Mouse (Mus musculus): ENCODE measurements around the gene Stk39. TPM values are rescaled to one million over a fixed set of nuclear protein-coding genes. Genes with fewer than 3 reads are reported as not detected.
"Not testable (repeated sequence)": the region's sequence is repeated elsewhere in the genome, so short reads cannot be mapped to it uniquely, and the experiment has no call there.

Gene Stk39
- polyA plus RNA-seq, 1 experiment from 2014 or later = 45.1 TPM

- H3K4me1 ChIP-seq (replicated peaks; ENCODE audit: control insufficient read depth, insufficient read depth, low read length) = no peaks in the 10 kb centered on the region
- H3K27me3 ChIP-seq (ENCODE audit: control insufficient read depth, insufficient read depth, low read length) = no peaks in the 10 kb centered on the region
- 79% methylated on average over 12 of the region's 12 CpGs for WGBS
- DNase-seq (ENCODE audit: low spot score) = no peak
- no peaks in the 10 kb centered on the region for H3K36me3 ChIP-seq (ENCODE audit: control insufficient read depth, insufficient read depth, low read length)
- H3K9me3 ChIP-seq (ENCODE audit: control insufficient read depth, low read length) = no peaks in the 10 kb centered on the region
- H3K4me2 ChIP-seq (ENCODE audit: low read depth, low read length, severe bottlenecking) = no peak overlapping the region
- H3K9ac ChIP-seq (ENCODE audit: low read length) = no peak overlapping the region
- no peak for ATAC-seq (replicated peaks; ENCODE audit: low FRiP score)
- H3K27ac ChIP-seq (ENCODE audit: low read depth, low read length) = no peak overlapping the region
- H3K4me3 ChIP-seq (ENCODE audit: low read depth, low read length) = no peak overlapping the region
These were observed 228.1 kb downstream of the Stk39 start for GRCm38 (mm10) chr2:68243879-68244553.

GRCm38 (mm10) chr2:68243273-68243672 lies 228.8 kb downstream of the Stk39 start:
- 85% methylated on average over 3 of the region's 3 CpGs for WGBS
- no peaks in the 10 kb centered on the region for H3K27me3 ChIP-seq (ENCODE audit: control insufficient read depth, insufficient read depth, low read length)
- H3K27ac ChIP-seq (ENCODE audit: low read depth, low read length) = no peak overlapping the region
- no peak overlapping the region for H3K4me3 ChIP-seq (ENCODE audit: low read depth, low read length)
- ATAC-seq (replicated peaks; ENCODE audit: low FRiP score) = no peak
- H3K36me3 ChIP-seq (ENCODE audit: control insufficient read depth, insufficient read depth, low read length) = no peaks in the 10 kb centered on the region
- no peaks in the 10 kb centered on the region for H3K4me1 ChIP-seq (replicated peaks; ENCODE audit: control insufficient read depth, insufficient read depth, low read length)
- no peak for DNase-seq (ENCODE audit: low spot score)
- H3K9me3 ChIP-seq (ENCODE audit: control insufficient read depth, low read length) = no peaks in the 10 kb centered on the region
- no peak overlapping the region for H3K9ac ChIP-seq (ENCODE audit: low read length)
- no peak overlapping the region for H3K4me2 ChIP-seq (ENCODE audit: low read depth, low read length, severe bottlenecking)

GRCm38 (mm10) chr2:68242069-68242468 lies 230.0 kb downstream of the Stk39 start:
- no peaks in the 10 kb centered on the region for H3K9me3 ChIP-seq (ENCODE audit: control insufficient read depth, low read length)
- H3K27ac ChIP-seq (ENCODE audit: low read depth, low read length) = no peak overlapping the region
- ATAC-seq (replicated peaks; ENCODE audit: low FRiP score) = no peak
- WGBS = 94% methylated on average over 3 of the region's 3 CpGs
- no peaks in the 10 kb centered on the region for H3K27me3 ChIP-seq (ENCODE audit: control insufficient read depth, insufficient read depth, low read length)
- H3K4me1 ChIP-seq (replicated peaks; ENCODE audit: control insufficient read depth, insufficient read depth, low read length) = no peaks in the 10 kb centered on the region
- H3K4me3 ChIP-seq (ENCODE audit: low read depth, low read length) = no peak overlapping the region
- H3K4me2 ChIP-seq (ENCODE audit: low read depth, low read length, severe bottlenecking) = no peak overlapping the region
- H3K36me3 ChIP-seq (ENCODE audit: control insufficient read depth, insufficient read depth, low read length) = no peaks in the 10 kb centered on the region
- no peak overlapping the region for H3K9ac ChIP-seq (ENCODE audit: low read length)
- no peak for DNase-seq (ENCODE audit: low spot score)

- DNase-seq (ENCODE audit: low spot score) = no peak
- no peaks in the 10 kb centered on the region for H3K4me1 ChIP-seq (replicated peaks; ENCODE audit: control insufficient read depth, insufficient read depth, low read length)
- H3K9ac ChIP-seq (ENCODE audit: low read length) = no peak overlapping the region
- no peak overlapping the region for H3K4me2 ChIP-seq (ENCODE audit: low read depth, low read length, severe bottlenecking)
- H3K9me3 ChIP-seq (ENCODE audit: control insufficient read depth, low read length) = no peaks in the 10 kb centered on the region
- no peak for ATAC-seq (replicated peaks; ENCODE audit: low FRiP score)
- no peaks in the 10 kb centered on the region for H3K27me3 ChIP-seq (ENCODE audit: control insufficient read depth, insufficient read depth, low read length)
- H3K4me3 ChIP-seq (ENCODE audit: low read depth, low read length) = no peak overlapping the region
- H3K36me3 ChIP-seq (ENCODE audit: control insufficient read depth, insufficient read depth, low read length) = no peaks in the 10 kb centered on the region
- no peak overlapping the region for H3K27ac ChIP-seq (ENCODE audit: low read depth, low read length)
- WGBS = 100% methylated on average over 1 of the region's 1 CpGs
These were observed 230.4 kb downstream of the Stk39 start for GRCm38 (mm10) chr2:68241640-68242039.

- not testable (repeated sequence) for H3K9me3 ChIP-seq (ENCODE audit: control insufficient read depth, low read length); ATAC-seq (replicated peaks; ENCODE audit: low FRiP score); H3K4me2 ChIP-seq (ENCODE audit: low read depth, low read length, severe bottlenecking); H3K27ac ChIP-seq (ENCODE audit: low read depth, low read length); H3K9ac ChIP-seq (ENCODE audit: low read length); H3K36me3 ChIP-seq (ENCODE audit: control insufficient read depth, insufficient read depth, low read length); DNase-seq (ENCODE audit: low spot score); H3K4me1 ChIP-seq (replicated peaks; ENCODE audit: control insufficient read depth, insufficient read depth, low read length); H3K27me3 ChIP-seq (ENCODE audit: control insufficient read depth, insufficient read depth, low read length); H3K4me3 ChIP-seq (ENCODE audit: low read depth, low read length)
- 47% methylated on average over 4 of the region's 4 CpGs for WGBS
These were observed 232.7 kb downstream of the Stk39 start for GRCm38 (mm10) chr2:68239415-68239814.

- Histone ChIP-seq H3K27ac (ENCODE audit: low read depth, low read length) (no peak overlapping the region), H3K4me3 (ENCODE audit: low read depth, low read length) (no peak overlapping the region), H3K27me3 (ENCODE audit: control insufficient read depth, insufficient read depth, low read length) (no peaks in the 10 kb centered on the region), H3K9me3 (ENCODE audit: control insufficient read depth, low read length) (no peaks in the 10 kb centered on the region), H3K36me3 (ENCODE audit: control insufficient read depth, insufficient read depth, low read length) (no peaks in the 10 kb centered on the region), H3K4me1 (replicated peaks; ENCODE audit: control insufficient read depth, insufficient read depth, low read length) (no peaks in the 10 kb centered on the region), H3K4me2 (ENCODE audit: low read depth, low read length, severe bottlenecking) (no peak overlapping the region), H3K9ac (ENCODE audit: low read length) (no peak overlapping the region)
- ATAC-seq (replicated peaks; ENCODE audit: low FRiP score) (no peak), DNase-seq (ENCODE audit: low spot score) (no peak)
- 95% methylated on average over 5 of the region's 5 CpGs for whole genome bisulfite sequencing
These were observed 239.1 kb downstream of the Stk39 start for GRCm38 (mm10) chr2:68232929-68233328.

GRCm38 (mm10) chr2:68229872-68230271 lies 242.2 kb downstream of the Stk39 start:
- WGBS = 96% methylated on average over 2 of the region's 2 CpGs
- Histone ChIP-seq H3K4me2 (ENCODE audit: low read depth, low read length, severe bottlenecking) (no peak overlapping the region), H3K9me3 (ENCODE audit: control insufficient read depth, low read length) (no peaks in the 10 kb centered on the region), H3K27me3 (ENCODE audit: control insufficient read depth, insufficient read depth, low read length) (no peaks in the 10 kb centered on the region), H3K27ac (ENCODE audit: low read depth, low read length) (no peak overlapping the region), H3K36me3 (ENCODE audit: control insufficient read depth, insufficient read depth, low read length) (no peaks in the 10 kb centered on the region), H3K4me1 (replicated peaks; ENCODE audit: control insufficient read depth, insufficient read depth, low read length) (no peaks in the 10 kb centered on the region), H3K9ac (ENCODE audit: low read length) (no peak overlapping the region), H3K4me3 (ENCODE audit: low read depth, low read length) (no peak overlapping the region)
- ATAC-seq (replicated peaks; ENCODE audit: low FRiP score) (no peak), DNase-seq (ENCODE audit: low spot score) (no peak)

GRCm38 (mm10) chr2:68229081-68229480 lies 243.0 kb downstream of the Stk39 start:
- H3K9ac ChIP-seq (ENCODE audit: low read length) = no peak overlapping the region
- H3K4me3 ChIP-seq (ENCODE audit: low read depth, low read length) = no peak overlapping the region
- H3K4me1 ChIP-seq (replicated peaks; ENCODE audit: control insufficient read depth, insufficient read depth, low read length) = no peaks in the 10 kb centered on the region
- no peak overlapping the region for H3K27ac ChIP-seq (ENCODE audit: low read depth, low read length)
- no peak overlapping the region for H3K4me2 ChIP-seq (ENCODE audit: low read depth, low read length, severe bottlenecking)
- ATAC-seq (replicated peaks; ENCODE audit: low FRiP score) (no peak), DNase-seq (ENCODE audit: low spot score) (no peak)
- H3K27me3 ChIP-seq (ENCODE audit: control insufficient read depth, insufficient read depth, low read length) = no peaks in the 10 kb centered on the region
- H3K9me3 ChIP-seq (ENCODE audit: control insufficient read depth, low read length) = no peaks in the 10 kb centered on the region
- no peaks in the 10 kb centered on the region for H3K36me3 ChIP-seq (ENCODE audit: control insufficient read depth, insufficient read depth, low read length)
- 93% methylated on average over 2 of the region's 2 CpGs for WGBS

- Histone ChIP-seq H3K4me1 (replicated peaks; ENCODE audit: control insufficient read depth, insufficient read depth, low read length) (no peaks in the 10 kb centered on the region), H3K36me3 (ENCODE audit: control insufficient read depth, insufficient read depth, low read length) (no peaks in the 10 kb centered on the region; the same call in 1 of the 2 replicates), H3K4me2 (ENCODE audit: low read depth, low read length, severe bottlenecking) (no peak overlapping the region), H3K9me3 (ENCODE audit: control insufficient read depth, low read length) (no peaks in the 10 kb centered on the region), H3K4me3 (ENCODE audit: low read depth, low read length) (no peak overlapping the region), H3K9ac (ENCODE audit: low read length) (no peak overlapping the region), H3K27me3 (ENCODE audit: control insufficient read depth, insufficient read depth, low read length) (no peaks in the 10 kb centered on the region), H3K27ac (ENCODE audit: low read depth, low read length) (no peak overlapping the region)
- DNase-seq (ENCODE audit: low spot score) (no peak), ATAC-seq (replicated peaks; ENCODE audit: low FRiP score) (no peak)
- 69% methylated on average over 5 of the region's 5 CpGs for WGBS
These were observed 249.7 kb downstream of the Stk39 start for GRCm38 (mm10) chr2:68222227-68222873.

Measured in forebrain, embryonic 11.5 days (tissue).